Mouse (Mus musculus): ENCODE measurements around the gene Twist1.

- no peak for TF ChIP-seq POLR2A (IDR thresholded peaks at IDR 0.05; ENCODE audit: borderline replicate concordance, insufficient read depth, low read length)
- TF ChIP-seq CTCF (IDR thresholded peaks at IDR 0.05; ENCODE audit: borderline replicate concordance, insufficient read depth, low read depth, low read length): no peak
These were observed 10.0 kb downstream of the Twist1 start for GRCm38 (mm10) chr12:33967514-33967913.

Data from cerebellum, adult 2 months (tissue).